Mouse (Mus musculus): ENCODE results near the gene Socs1.

The Socs1 gene

GRCm38 (mm10) chr16:10763540-10764264, 21.6 kb downstream of the Socs1 start:
- DNase-seq (ENCODE audit: low spot score): no peak

GRCm38 (mm10) chr16:10762569-10763180, 22.7 kb downstream of the Socs1 start:
- no peak for DNase-seq (ENCODE audit: low spot score)

- DNase-seq (ENCODE audit: low spot score): no peak
These were observed 24.2 kb downstream of the Socs1 start for GRCm38 (mm10) chr16:10761182-10761581.

GRCm38 (mm10) chr16:10756168-10756567, 29.2 kb downstream of the Socs1 start:
- no peak for DNase-seq (ENCODE audit: low spot score)

- no peak for DNase-seq (ENCODE audit: low spot score)
These were observed 30.6 kb downstream of the Socs1 start for GRCm38 (mm10) chr16:10754521-10755296.

- no peak for DNase-seq (ENCODE audit: low spot score)
These were observed 35.5 kb downstream of the Socs1 start for GRCm38 (mm10) chr16:10749824-10750223.

GRCm38 (mm10) chr16:10749226-10749625, 36.1 kb downstream of the Socs1 start:
- no peak for DNase-seq (ENCODE audit: low spot score)

- no peak for DNase-seq (ENCODE audit: low spot score)
These were observed 44.3 kb downstream of the Socs1 start for GRCm38 (mm10) chr16:10741082-10741481.

- DNase-seq (ENCODE audit: low spot score): no peak
These were observed 45.4 kb downstream of the Socs1 start for GRCm38 (mm10) chr16:10739854-10740398.

- no peak for DNase-seq (ENCODE audit: low spot score)
These were observed 46.5 kb downstream of the Socs1 start for GRCm38 (mm10) chr16:10738866-10739265.

- DNase-seq (ENCODE audit: low spot score): no peak
These were observed 47.8 kb downstream of the Socs1 start for GRCm38 (mm10) chr16:10737571-10737970.

- no peak for DNase-seq (ENCODE audit: low spot score)
These were observed 49.0 kb downstream of the Socs1 start for GRCm38 (mm10) chr16:10736364-10736763.

- DNase-seq (ENCODE audit: low spot score): no peak
These were observed 49.6 kb downstream of the Socs1 start for GRCm38 (mm10) chr16:10735781-10736180.

- DNase-seq (ENCODE audit: low spot score): no peak
These were observed 52.9 kb downstream of the Socs1 start for GRCm38 (mm10) chr16:10732421-10732820.
